Mouse (Mus musculus) E14TG2a.4 (cell line): ENCODE measurements around the gene Gng2.
A peak's percentile ranks its signal among the peaks of the same experiment; 100 is the strongest.

Source experiments
- H3K27me3 ChIP-seq: 2 replicates; pipeline ENCODE4 v1.6.1; 2014; ENCODE audit warnings: low read length, control low read depth; ENCODE audit not compliant: insufficient read depth
- H3K36me3 ChIP-seq: 2 replicates; pipeline ENCODE4 v1.6.1; 2014; ENCODE audit warnings: low read length, control low read depth; ENCODE audit not compliant: insufficient read depth
- H3K4me1 ChIP-seq: replicated peaks from 2 replicates; pipeline ENCODE4 v1.6.1; 2014; ENCODE audit warnings: low read depth, low read length, control low read depth
- H3K4me3 ChIP-seq: replicated peaks from 2 replicates; pipeline ENCODE4 v1.5.1; 2014; ENCODE audit warnings: mild to moderate bottlenecking, low read length
- H3K9me3 ChIP-seq: 2 replicates; pipeline ENCODE4 v1.6.1; 2014; ENCODE audit warnings: low read length, control low read depth
- CTCF ChIP-seq: conservative IDR thresholded peaks from 2 replicates; pipeline ENCODE4 v1.5.1; 2014; ENCODE audit warnings: low read length
- NANOG ChIP-seq: IDR thresholded peaks from 2 replicates; pipeline ENCODE4 v1.6.1; 2014; ENCODE audit warnings: borderline replicate concordance, low read length, mixed read lengths
- POU5F1 ChIP-seq: IDR thresholded peaks from 2 replicates; pipeline ENCODE4 v1.6.1; 2014; ENCODE audit warnings: low read length, borderline replicate concordance

Gng2 gene

DNA sequence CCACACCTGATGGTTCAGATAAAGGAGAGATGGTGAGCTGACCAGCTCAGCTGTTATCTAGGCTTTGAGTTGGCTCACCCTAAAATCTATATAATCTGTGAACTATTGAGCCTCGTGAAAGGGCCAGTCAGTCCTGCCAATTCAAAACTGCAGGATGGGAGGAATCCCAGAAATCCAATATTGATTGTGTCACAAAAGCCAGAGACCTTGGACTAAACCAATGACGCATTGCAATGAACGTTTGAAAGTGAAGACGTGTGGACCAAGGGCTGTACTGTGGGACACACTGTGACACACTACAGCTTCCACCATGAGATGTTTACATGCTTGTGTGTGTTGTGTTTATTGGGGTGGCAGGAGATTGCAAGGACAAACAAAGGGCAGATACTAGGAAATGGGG, 18.5 kb upstream of the Gng2 start:
- Histone ChIP-seq H3K27me3 (no peaks in the 10 kb centered on the region), H3K9me3 (no peaks in the 10 kb centered on the region), H3K4me3 (peak overlapping the region; percentile 52; the same call in 1 of the 2 replicates), H3K4me1 (peaks cover 79% of the 10 kb centered on the region), H3K36me3 (no peaks in the 10 kb centered on the region)
- TF ChIP-seq CTCF, result no peak
- no peak for TF ChIP-seq POU5F1
- TF ChIP-seq NANOG, result no peak

DNA sequence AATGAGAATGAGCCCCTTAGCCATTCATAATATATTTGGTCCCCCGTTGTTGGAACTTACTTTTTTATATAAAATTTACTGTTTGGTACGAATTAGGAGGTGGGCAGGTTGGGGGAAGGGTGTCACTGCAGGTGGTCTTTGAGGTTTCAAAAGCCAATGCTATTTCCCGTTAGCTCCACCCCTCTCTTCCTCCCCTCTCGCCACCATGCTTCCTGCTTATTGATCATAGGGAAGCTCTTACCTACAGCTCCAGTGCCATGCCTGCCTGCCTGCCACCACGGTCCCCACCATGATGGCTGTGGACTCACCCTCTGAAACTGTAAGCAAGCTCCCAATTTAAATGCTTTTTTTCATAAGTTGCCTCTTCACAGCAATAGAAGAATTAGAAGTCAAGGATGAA, 16.6 kb upstream of the Gng2 start:
- Histone ChIP-seq H3K36me3 (no peaks in the 10 kb centered on the region), H3K4me3 (peak overlapping the region; percentile 50), H3K4me1 (peaks cover 96% of the 10 kb centered on the region), H3K27me3 (no peaks in the 10 kb centered on the region), H3K9me3 (no peaks in the 10 kb centered on the region)
- TF ChIP-seq POU5F1, result no peak
- no peak for TF ChIP-seq CTCF
- no peak for TF ChIP-seq NANOG

DNA sequence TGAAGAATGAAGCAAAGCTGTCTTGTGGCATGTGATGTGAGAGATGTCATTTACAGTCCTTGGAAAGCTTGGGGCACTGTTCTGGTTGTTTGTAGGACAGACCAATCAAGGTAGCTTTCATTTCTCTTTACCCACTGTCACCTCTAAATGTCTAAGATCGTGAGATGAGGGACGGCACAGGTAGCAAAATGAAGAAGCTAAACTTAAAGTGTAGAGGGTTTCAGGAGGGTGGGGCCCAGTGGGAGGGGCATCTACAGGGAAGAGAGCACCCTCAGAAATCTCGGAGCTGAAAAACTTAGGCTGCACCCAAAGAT, 16.1 kb upstream of the Gng2 start:
- TF ChIP-seq NANOG, result no peak
- no peak for TF ChIP-seq POU5F1
- no peak for TF ChIP-seq CTCF
- Histone ChIP-seq H3K9me3 (no peaks in the 10 kb centered on the region), H3K27me3 (no peaks in the 10 kb centered on the region), H3K36me3 (no peaks in the 10 kb centered on the region), H3K4me1 (peaks cover 98% of the 10 kb centered on the region), H3K4me3 (peak overlapping the region; percentile 50; the same call in 1 of the 2 replicates)

DNA sequence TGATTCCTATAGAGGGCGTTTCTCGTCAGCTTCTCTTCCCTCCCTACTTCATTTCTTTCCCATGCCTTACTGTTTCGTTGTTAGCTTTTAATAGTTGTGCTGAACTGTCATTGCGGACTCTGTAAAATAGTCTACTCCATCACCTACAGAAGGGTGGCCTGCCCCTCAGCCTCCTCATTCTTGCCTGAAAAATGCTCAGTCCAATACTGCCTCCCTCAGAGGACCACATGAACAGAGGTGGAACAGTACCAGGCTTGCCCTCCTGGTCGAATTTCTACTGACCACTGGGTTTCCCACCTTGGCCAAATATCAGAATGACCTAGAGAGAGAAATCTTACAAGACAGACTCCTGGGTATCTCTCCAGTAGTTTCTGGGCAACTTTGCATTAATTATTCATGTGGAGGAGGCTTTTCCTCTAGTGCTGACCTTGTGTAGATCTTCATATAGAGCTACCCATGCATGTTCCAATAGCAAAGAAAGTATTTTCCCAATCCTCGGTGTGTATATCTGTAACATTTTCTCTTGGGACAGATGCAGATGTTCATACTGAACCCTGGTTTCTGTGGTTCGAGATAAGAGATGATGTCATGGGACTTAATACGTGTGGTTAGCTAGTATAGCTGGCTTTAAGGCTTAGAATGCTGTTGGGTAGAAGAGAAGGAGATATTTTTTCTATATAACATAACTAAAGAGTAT, 15.6 kb upstream of the Gng2 start:
- H3K27me3 ChIP-seq, result no peaks in the 10 kb centered on the region

DNA sequence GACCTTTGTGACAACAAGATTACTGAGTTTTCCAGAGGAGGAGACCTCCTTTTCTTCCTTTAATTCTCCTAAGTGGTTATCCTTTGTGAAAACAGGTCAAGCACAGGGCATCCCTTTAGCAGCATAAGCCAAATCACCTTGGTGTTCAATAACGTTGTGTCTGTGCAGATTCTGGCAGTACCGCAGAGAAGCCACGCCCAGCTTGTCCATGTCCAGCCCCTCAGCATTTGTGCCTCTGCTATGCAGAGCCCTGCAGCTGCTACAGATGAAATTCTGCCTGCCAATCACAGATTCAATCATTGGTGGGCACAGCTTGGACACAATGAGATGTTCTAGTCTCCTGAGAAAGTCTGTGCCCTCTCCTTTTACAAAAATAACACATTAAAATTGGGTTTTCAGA, 14.4 kb upstream of the Gng2 start:
- H3K36me3 ChIP-seq, result no peaks in the 10 kb centered on the region
- TF ChIP-seq NANOG (no peak), POU5F1 (no peak), CTCF (no peak)
- peaks cover 97% of the 10 kb centered on the region for H3K4me1 ChIP-seq
- H3K27me3 ChIP-seq, result no peaks in the 10 kb centered on the region
- no peaks in the 10 kb centered on the region for H3K9me3 ChIP-seq
- H3K4me3 ChIP-seq, result no peak overlapping the region

More for the DNA sequence above, 15.6 kb upstream of the Gng2 start:
- peaks cover 98% of the 10 kb centered on the region for H3K4me1 ChIP-seq
- H3K36me3 ChIP-seq, result no peaks in the 10 kb centered on the region
- H3K9me3 ChIP-seq, result no peaks in the 10 kb centered on the region
- TF ChIP-seq CTCF (no peak), NANOG (no peak), POU5F1 (no peak)
- 0 out of 2 replicates have a peak overlapping the region, but pooled peaks have one; percentile 50 for H3K4me3 ChIP-seq

DNA sequence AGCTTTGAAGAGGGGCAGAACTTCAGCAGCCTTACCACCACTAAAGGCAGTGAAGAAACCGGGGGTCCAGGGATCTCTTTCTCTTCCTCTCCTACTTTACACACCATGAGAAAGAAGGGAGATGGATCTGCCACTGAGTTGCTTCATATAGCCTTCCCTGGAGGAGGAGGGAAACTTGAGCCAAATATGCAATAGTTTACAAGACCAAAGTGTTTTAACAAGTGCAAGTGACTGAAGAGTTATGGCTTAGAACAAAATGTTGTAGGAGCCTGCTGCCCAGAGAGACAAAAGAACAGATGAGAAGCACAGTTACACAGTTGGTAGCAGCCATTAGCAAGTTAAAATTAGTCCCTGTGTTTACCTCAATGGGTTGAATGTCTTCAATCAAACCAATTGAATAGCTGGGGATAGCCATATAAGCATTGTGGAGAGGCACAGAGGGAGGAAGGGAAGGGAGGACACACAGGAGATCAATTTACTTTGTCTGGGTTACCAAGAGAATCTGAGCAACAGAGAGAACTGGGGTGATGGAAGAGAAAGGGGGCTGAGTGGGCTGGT, 13.1 kb upstream of the Gng2 start:
- H3K36me3 ChIP-seq, result no peaks in the 10 kb centered on the region
- H3K4me3 ChIP-seq, result no peak overlapping the region
- H3K27me3 ChIP-seq, result no peaks in the 10 kb centered on the region
- peaks cover 97% of the 10 kb centered on the region for H3K4me1 ChIP-seq
- H3K9me3 ChIP-seq, result no peaks in the 10 kb centered on the region
- TF ChIP-seq NANOG, result peak; percentile 99
- TF ChIP-seq CTCF, result no peak

DNA sequence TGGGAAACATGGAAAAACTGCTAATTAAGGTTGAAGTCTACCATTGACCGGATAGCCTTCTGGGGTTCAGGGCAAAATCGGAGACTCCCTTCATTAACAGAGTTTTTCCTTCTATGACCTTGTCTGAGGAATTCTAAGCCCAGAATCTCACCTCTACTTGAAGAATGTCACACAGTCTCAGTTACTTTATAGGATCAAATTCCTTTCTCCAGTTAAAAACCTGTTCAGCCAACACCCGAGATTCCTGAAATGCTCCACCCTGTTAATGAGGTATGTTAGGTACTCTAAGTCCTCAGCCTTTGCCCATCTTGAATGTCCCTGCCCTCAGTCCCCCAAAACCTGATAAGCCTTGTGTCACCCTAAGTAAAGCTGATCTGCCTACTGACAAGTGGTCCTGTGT, 11.0 kb upstream of the Gng2 start:
- Histone ChIP-seq H3K9me3 (no peaks in the 10 kb centered on the region), H3K4me3 (no peak overlapping the region; the same call in 1 of the 2 replicates), H3K27me3 (no peaks in the 10 kb centered on the region), H3K4me1 (peaks cover 95% of the 10 kb centered on the region), H3K36me3 (no peaks in the 10 kb centered on the region)
- TF ChIP-seq POU5F1 (no peak), NANOG (no peak), CTCF (no peak)

DNA sequence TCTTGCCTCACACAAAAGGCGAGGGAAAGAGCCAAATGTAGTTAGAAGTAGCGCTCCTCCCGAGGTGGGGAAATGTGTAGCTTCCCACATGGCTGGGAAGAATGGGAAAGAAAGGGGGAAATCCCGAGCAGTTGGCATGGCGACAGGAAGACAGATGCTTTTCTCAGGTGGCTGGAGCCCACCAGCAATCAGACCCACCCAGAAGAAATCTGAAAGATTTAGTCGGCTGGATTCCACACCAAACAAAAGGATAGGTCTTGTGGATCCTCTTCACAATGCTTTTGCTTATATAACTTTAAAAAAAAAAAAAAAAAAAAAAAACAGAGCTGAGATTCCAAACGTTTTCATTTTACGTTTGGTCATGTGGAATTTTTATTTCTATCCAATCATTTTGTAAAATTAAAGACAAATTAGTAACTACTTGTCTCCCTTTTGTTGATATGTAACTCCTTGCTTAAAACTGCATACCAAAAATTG, 10.0 kb upstream of the Gng2 start:
- peak overlapping the region; percentile 68 for H3K4me3 ChIP-seq
- peaks cover 85% of the 10 kb centered on the region for H3K4me1 ChIP-seq
- H3K9me3 ChIP-seq, result no peaks in the 10 kb centered on the region
- H3K27me3 ChIP-seq, result no peaks in the 10 kb centered on the region
- H3K36me3 ChIP-seq, result no peaks in the 10 kb centered on the region
- TF ChIP-seq CTCF (no peak), NANOG (no peak), POU5F1 (no peak)
